Comparison of ENCODE assay signal across 8 mouse cellular contexts in genomic region chr5:143112281-143113246, GRCm38 (mm10). TPM values are rescaled to one million over a fixed set of nuclear protein-coding genes. Genes with fewer than 3 reads are reported as not detected.
DNase-seq lines count a peak whose midpoint lies in the region; ATAC-seq and TF ChIP-seq lines count a peak whose summit lies in the region.

Rnf216 (minus strand) TSS chr5:143112994.

- TF ChIP-seq POLR2A in heart, adult 2 months (IDR thresholded peaks at IDR 0.05; ENCODE audit: insufficient read depth, low read depth, low read length): peak; percentile 80

- peak within 1 kb of the TSS; percentile 95 for H3K9ac ChIP-seq in embryonic facial prominence, embryonic 14.5 days (ENCODE audit: low read depth, low read length)
- peak within 1 kb of the TSS; percentile 92 for H3K9ac ChIP-seq in heart, adult 2 months (ENCODE audit: low read depth, low read length)
- H3K9ac ChIP-seq in limb, embryonic 13.5 days: peak within 1 kb of the TSS; percentile 92
- H3K9ac ChIP-seq in midbrain, embryonic 16.5 days (ENCODE audit: low read depth, low read length): peak within 1 kb of the TSS; percentile 65

- intact Hi-C loops in heart, adult 2 months (cut with DNase I): loop anchor here (5.0 kb wide), 1 partner anchor 70 kb away; the partner anchor contains the start of genes Rbak and Spdye4b

- no peaks in the 10 kb centered on the region for H3K27me3 ChIP-seq in embryonic facial prominence, embryonic 14.5 days (replicated peaks; ENCODE audit: control insufficient read depth, insufficient read depth, low read length)
- H3K27me3 ChIP-seq in heart, adult 2 months (ENCODE audit: control insufficient read depth, insufficient read depth, low read length): 0 out of 2 replicates have a peak, but pooled peaks cover under 1% of the 10 kb centered on the region
- no peaks in the 10 kb centered on the region for H3K27me3 ChIP-seq in limb, embryonic 13.5 days
- no peaks in the 10 kb centered on the region for H3K27me3 ChIP-seq in midbrain, embryonic 16.5 days (ENCODE audit: control insufficient read depth, insufficient read depth, low read depth, low read length)

- 0 out of 2 replicates have a peak, but pooled peaks have one; percentile 74 for TF ChIP-seq EP300 in heart, adult 2 months (IDR thresholded peaks at IDR 0.05; ENCODE audit: insufficient read depth, low read depth, low read length)

- DNase-seq in 3T3-L1 (ENCODE audit: low read depth, low spot score): peak; percentile 97
- peak; percentile 86 to 93 for DNase-seq in adrenal gland, postnatal 4 days (ENCODE audit: low spot score in 2 of 2)
- DNase-seq in embryonic facial prominence, embryonic 14.5 days (ENCODE audit: low spot score): peak; percentile 95
- peak; percentile 94 to 95 for DNase-seq in heart, adult 2 months
- peak; percentile 93 to 95 for DNase-seq in kidney, adult 8-10 months
- DNase-seq in spleen, postnatal 10 days (ENCODE audit: low spot score in 2 of 2): peak; percentile 93 to 94

- ATAC-seq in embryonic facial prominence, embryonic 14.5 days (ENCODE audit: low read depth): peak; percentile 98
- ATAC-seq in limb, embryonic 13.5 days (ENCODE audit: low FRiP score, low read depth): peak; percentile 96
- peak; percentile 96 for ATAC-seq in midbrain, embryonic 16.5 days

- H3K27ac ChIP-seq in embryonic facial prominence, embryonic 14.5 days (replicated peaks; ENCODE audit: low read depth, low read length): peak within 1 kb of the TSS; percentile 93
- H3K27ac ChIP-seq in heart, adult 2 months: peak within 1 kb of the TSS; percentile 95
- peak within 1 kb of the TSS; percentile 89 for H3K27ac ChIP-seq in limb, embryonic 13.5 days
- peak within 1 kb of the TSS; percentile 81 for H3K27ac ChIP-seq in midbrain, embryonic 16.5 days (ENCODE audit: low read length)

- no peaks in the 10 kb centered on the region; the same call in 1 of the 2 replicates for H3K4me1 ChIP-seq in embryonic facial prominence, embryonic 14.5 days (ENCODE audit: control insufficient read depth, insufficient read depth, low read length)
- peaks cover 2% of the 10 kb centered on the region for H3K4me1 ChIP-seq in heart, adult 2 months (ENCODE audit: control insufficient read depth, insufficient read depth, low read length)
- H3K4me1 ChIP-seq in limb, embryonic 13.5 days: peaks cover 17% of the 10 kb centered on the region
- H3K4me1 ChIP-seq in midbrain, embryonic 16.5 days (ENCODE audit: control insufficient read depth, insufficient read depth, low read length): peaks cover 11% of the 10 kb centered on the region

- H3K79me2 ChIP-seq in heart, adult 2 months (replicated peaks; ENCODE audit: control insufficient read depth, insufficient read depth, low read length): peaks cover 11% of the 10 kb centered on the region

- no peaks in the 10 kb centered on the region for H3K9me3 ChIP-seq in embryonic facial prominence, embryonic 14.5 days (ENCODE audit: control insufficient read depth, low read length)
- H3K9me3 ChIP-seq in limb, embryonic 13.5 days: no peaks in the 10 kb centered on the region
- H3K9me3 ChIP-seq in midbrain, embryonic 16.5 days (replicated peaks; ENCODE audit: control insufficient read depth, low read length, poor library complexity, severe bottlenecking): no peaks in the 10 kb centered on the region; the same call in 1 of the 2 replicates

- H3K4me2 ChIP-seq in embryonic facial prominence, embryonic 14.5 days (ENCODE audit: low read depth, low read length): peak within 1 kb of the TSS; percentile 77
- H3K4me2 ChIP-seq in limb, embryonic 13.5 days (replicated peaks): peak within 1 kb of the TSS; percentile 87
- peak within 1 kb of the TSS; percentile 93 for H3K4me2 ChIP-seq in midbrain, embryonic 16.5 days (ENCODE audit: low read length)

- H3K36me3 ChIP-seq in embryonic facial prominence, embryonic 14.5 days (ENCODE audit: control insufficient read depth, insufficient read depth, low read length): 0 out of 2 replicates have a peak, but pooled peaks cover 4% of the 10 kb centered on the region
- H3K36me3 ChIP-seq in heart, adult 2 months (ENCODE audit: control insufficient read depth, insufficient read depth, low read length): peaks cover 5% of the 10 kb centered on the region
- H3K36me3 ChIP-seq in limb, embryonic 13.5 days: 0 out of 2 replicates have a peak, but pooled peaks cover 4% of the 10 kb centered on the region
- H3K36me3 ChIP-seq in midbrain, embryonic 16.5 days (ENCODE audit: control insufficient read depth, insufficient read depth, low read length): no peaks in the 10 kb centered on the region

- H3K4me3 ChIP-seq in embryonic facial prominence, embryonic 14.5 days (ENCODE audit: low read depth, low read length): peak within 1 kb of the TSS; percentile 88
- H3K4me3 ChIP-seq in heart, adult 2 months: peak within 1 kb of the TSS; percentile 92
- peak within 1 kb of the TSS; percentile 88 for H3K4me3 ChIP-seq in limb, embryonic 13.5 days
- H3K4me3 ChIP-seq in midbrain, embryonic 16.5 days (ENCODE audit: low read depth, low read length): peak within 1 kb of the TSS; percentile 73

- peak; percentile 88 for TF ChIP-seq CTCF in heart, adult 2 months (IDR thresholded peaks at IDR 0.05)

- WGBS in embryonic facial prominence, embryonic 14.5 days: 2% methylated on average over 42 of the region's 110 CpGs
- WGBS in heart, adult 2 months: 1% methylated on average over 93 of the region's 110 CpGs
- WGBS in limb, embryonic 13.5 days: 1% methylated on average over 95 of the region's 110 CpGs
- 1% methylated on average over 79 of the region's 110 CpGs for WGBS in midbrain, embryonic 16.5 days

RNA-seq across cellular contexts. Expression of gene Rnf216, which starts in this region (rescaled TPM):
- total RNA-seq in adrenal gland, postnatal 4 days (2021): 10 to 100 TPM; 59.9 to 60.5 TPM
- 33.1 and 34.0 TPM in 2 replicates for polyA plus RNA-seq in embryonic facial prominence, embryonic 14.5 days (2014; fragmentation: Nextera tagmentation; extraction: Ambion mirVana)
- 10 to 100 TPM; 23.3 to 23.8 TPM for total RNA-seq in heart, adult 2 months (2021)
- polyA plus RNA-seq in heart, adult 2 months (2012; rRNA removed): 16.5 and 16.8 TPM in 2 replicates
- 45.7 and 49.4 TPM in 2 replicates for polyA plus RNA-seq in limb, embryonic 13.5 days (2015; fragmentation: Nextera tagmentation; extraction: Ambion mirVana)
- 28.9 and 34.4 TPM in 2 replicates for polyA plus RNA-seq in midbrain, embryonic 16.5 days (2015; fragmentation: Nextera tagmentation; extraction: Ambion mirVana)

Comparison
In these comparisons a context has a peak if more than half of its experiments do, and no peak if none do; other contexts are left out.
1. Peak in every context shown above with its lines: DNase-seq, ATAC-seq, H3K4me3 ChIP-seq and H3K27ac ChIP-seq.